In genomic region chr12:67221329-67222220, GRCm38 (mm10) we compare ENCODE assay signal across 9 mouse cellular contexts. TPM values are rescaled to one million over a fixed set of nuclear protein-coding genes. Genes with fewer than 3 reads are reported as not detected.
DNase-seq lines count a peak whose midpoint lies in the region; ATAC-seq and TF ChIP-seq lines count a peak whose summit lies in the region.
"Had no signal": no experiment of that assay in that cellular context is flagged by ENCODE, and none has a peak within 500 bp of the region (broad histone marks: within the 10 kb centered on the region; RNA-seq: fewer than 3 reads in every experiment).

No protein-coding gene starts in this region.

- H3K9me3 ChIP-seq in kidney, embryonic 14.5 days (ENCODE audit: control insufficient read depth, low read length) = no peaks in the 10 kb centered on the region
- no peaks in the 10 kb centered on the region for H3K9me3 ChIP-seq in forebrain, embryonic 15.5 days
- no peaks in the 10 kb centered on the region for H3K9me3 ChIP-seq in intestine, embryonic 15.5 days
- H3K9me3 ChIP-seq in limb, embryonic 14.5 days (ENCODE audit: control insufficient read depth, low read length) = no peaks in the 10 kb centered on the region

- no peaks in the 10 kb centered on the region for H3K36me3 ChIP-seq in kidney, embryonic 14.5 days (ENCODE audit: control insufficient read depth, insufficient read depth, low read length)
- no peaks in the 10 kb centered on the region for H3K36me3 ChIP-seq in forebrain, embryonic 15.5 days
- no peaks in the 10 kb centered on the region for H3K36me3 ChIP-seq in intestine, embryonic 15.5 days
- H3K36me3 ChIP-seq in limb, embryonic 14.5 days (ENCODE audit: control insufficient read depth, insufficient read depth, low read length) = no peaks in the 10 kb centered on the region

- no peak for DNase-seq in kidney, adult 8-10 months
- DNase-seq in cerebellum, adult 11-12 months = peak; percentile 34
- DNase-seq in limb, embryonic 14.5 days (ENCODE audit: low spot score) = peak; percentile 11
- peak; percentile 83 for DNase-seq in retina, postnatal 1 day

- no peaks in the 10 kb centered on the region for H3K4me1 ChIP-seq in kidney, embryonic 14.5 days (ENCODE audit: control insufficient read depth, insufficient read depth, low read length)
- peaks cover 24% of the 10 kb centered on the region for H3K4me1 ChIP-seq in forebrain, embryonic 15.5 days
- H3K4me1 ChIP-seq in intestine, embryonic 15.5 days (replicated peaks) = peaks cover 19% of the 10 kb centered on the region
- no peaks in the 10 kb centered on the region for H3K4me1 ChIP-seq in limb, embryonic 14.5 days (ENCODE audit: control insufficient read depth, insufficient read depth, low read length)

- ATAC-seq in kidney, embryonic 14.5 days (ENCODE audit: low FRiP score, low TSS enrichment) = peak; percentile 73
- peak; percentile 73 for ATAC-seq in forebrain, embryonic 15.5 days (replicated peaks)
- peak; percentile 69 for ATAC-seq in intestine, embryonic 15.5 days
- ATAC-seq in limb, embryonic 14.5 days (ENCODE audit: low FRiP score, low read depth) = peak; percentile 51
- no peak for ATAC-seq in inflammation-experienced regulatory T-cells, adult 6 months

- H3K27me3 ChIP-seq in kidney, embryonic 14.5 days (ENCODE audit: control insufficient read depth, insufficient read depth, low read length) = peaks cover 36% of the 10 kb centered on the region
- no peaks in the 10 kb centered on the region for H3K27me3 ChIP-seq in forebrain, embryonic 15.5 days
- peaks cover 29% of the 10 kb centered on the region for H3K27me3 ChIP-seq in intestine, embryonic 15.5 days (replicated peaks)
- peaks cover 36% of the 10 kb centered on the region; the same call in 1 of the 2 replicates for H3K27me3 ChIP-seq in limb, embryonic 14.5 days (ENCODE audit: control insufficient read depth, insufficient read depth, low read length)

- H3K9ac ChIP-seq in kidney, embryonic 14.5 days (ENCODE audit: low read depth, low read length) = peak overlapping the region; percentile 57
- peak overlapping the region; percentile 94 for H3K9ac ChIP-seq in forebrain, embryonic 15.5 days (replicated peaks)
- H3K9ac ChIP-seq in intestine, embryonic 15.5 days = peak overlapping the region; percentile 36
- H3K9ac ChIP-seq in limb, embryonic 14.5 days (ENCODE audit: low read depth, low read length, severe bottlenecking) = peak overlapping the region; percentile 55

- no peak for TF ChIP-seq POLR2A in limb, embryonic 14.5 days (IDR thresholded peaks at IDR 0.05; ENCODE audit: borderline replicate concordance, extremely low read depth, insufficient read depth, insufficient read length)

- peak overlapping the region; percentile 98 for H3K4me2 ChIP-seq in kidney, embryonic 14.5 days (replicated peaks; ENCODE audit: low read depth, low read length)
- peak overlapping the region; percentile 96 for H3K4me2 ChIP-seq in forebrain, embryonic 15.5 days (replicated peaks)
- peak overlapping the region; percentile 99 for H3K4me2 ChIP-seq in intestine, embryonic 15.5 days (replicated peaks)
- peak overlapping the region; percentile 99 for H3K4me2 ChIP-seq in limb, embryonic 14.5 days (replicated peaks; ENCODE audit: low read depth, low read length, severe bottlenecking)

- WGBS in kidney, embryonic 14.5 days = under 1% methylated on average over 73 of the region's 78 CpGs
- WGBS in forebrain, embryonic 15.5 days = under 1% methylated on average over 71 of the region's 78 CpGs
- under 1% methylated on average over 77 of the region's 78 CpGs for WGBS in intestine, embryonic 15.5 days
- WGBS in limb, embryonic 14.5 days = under 1% methylated on average over 46 of the region's 78 CpGs

- H3K27ac ChIP-seq in kidney, embryonic 14.5 days (ENCODE audit: low read depth, low read length) = no peak overlapping the region
- H3K27ac ChIP-seq in forebrain, embryonic 15.5 days (replicated peaks) = peak overlapping the region; percentile 92
- H3K27ac ChIP-seq in intestine, embryonic 15.5 days = no peak overlapping the region
- H3K27ac ChIP-seq in limb, embryonic 14.5 days (replicated peaks; ENCODE audit: low read depth, low read length) = no peak overlapping the region
- H3K27ac ChIP-seq: macrophage had no signal

- peak overlapping the region; percentile 58 for H3K4me3 ChIP-seq in kidney, embryonic 14.5 days (ENCODE audit: low read length)
- peak overlapping the region; percentile 91 for H3K4me3 ChIP-seq in forebrain, embryonic 15.5 days
- H3K4me3 ChIP-seq in intestine, embryonic 15.5 days (replicated peaks) = peak overlapping the region; percentile 54
- peak overlapping the region; percentile 58 for H3K4me3 ChIP-seq in limb, embryonic 14.5 days (replicated peaks; ENCODE audit: low read length)

RNA-seq across cellular contexts. Expression of gene Mdga2, which starts 0.8 kb away (rescaled TPM):
- 1.9 and 2.0 TPM in 2 replicates for polyA plus RNA-seq in kidney, embryonic 14.5 days (2014; fragmentation: Nextera tagmentation; extraction: Ambion mirVana)
- 22.9 and 25.0 TPM in 2 replicates for polyA plus RNA-seq in forebrain, embryonic 15.5 days (2015; fragmentation: Nextera tagmentation; extraction: Ambion mirVana)
- polyA plus RNA-seq in intestine, embryonic 15.5 days (2015; fragmentation: Nextera tagmentation; extraction: Ambion mirVana) = 0.98 and 1.0 TPM in 2 replicates
- polyA plus RNA-seq in limb, embryonic 14.5 days (2012; rRNA removed) = 2.8 and 6.2 TPM in 2 replicates
- 3.0 and 4.6 TPM in 2 replicates for polyA plus RNA-seq in limb, embryonic 14.5 days (2014; fragmentation: Nextera tagmentation; extraction: Ambion mirVana)
- polyA plus RNA-seq in inflammation-experienced regulatory T-cells, adult 6 months (2017; shearing (Covaris generic)) = under 1 TPM in 1 of 3 experiments, not detected in 2; 0.34 TPM
- polyA plus RNA-seq: macrophage had no signal

Comparison
In these comparisons a context has a peak if more than half of its experiments do, and no peak if none do; other contexts are left out.
1. H3K9ac ChIP-seq: peak in every context shown above with its lines; median percentile 94 in forebrain, embryonic 15.5 days; 57 in kidney, embryonic 14.5 days; 55 in limb, embryonic 14.5 days; 36 in intestine, embryonic 15.5 days.
2. DNase-seq: peak in cerebellum, adult 11-12 months (single experiment), limb, embryonic 14.5 days (single experiment) and retina, postnatal 1 day (single experiment); none in kidney, adult 8-10 months (0 of 2).
3. Peak in every context shown above with its lines, with median percentiles within 50 percentile points of each other: H3K4me2 ChIP-seq and H3K4me3 ChIP-seq.